Mouse (Mus musculus): Measurements from ENCODE around the gene Kdelr2.

Kdelr2 gene

DNA sequence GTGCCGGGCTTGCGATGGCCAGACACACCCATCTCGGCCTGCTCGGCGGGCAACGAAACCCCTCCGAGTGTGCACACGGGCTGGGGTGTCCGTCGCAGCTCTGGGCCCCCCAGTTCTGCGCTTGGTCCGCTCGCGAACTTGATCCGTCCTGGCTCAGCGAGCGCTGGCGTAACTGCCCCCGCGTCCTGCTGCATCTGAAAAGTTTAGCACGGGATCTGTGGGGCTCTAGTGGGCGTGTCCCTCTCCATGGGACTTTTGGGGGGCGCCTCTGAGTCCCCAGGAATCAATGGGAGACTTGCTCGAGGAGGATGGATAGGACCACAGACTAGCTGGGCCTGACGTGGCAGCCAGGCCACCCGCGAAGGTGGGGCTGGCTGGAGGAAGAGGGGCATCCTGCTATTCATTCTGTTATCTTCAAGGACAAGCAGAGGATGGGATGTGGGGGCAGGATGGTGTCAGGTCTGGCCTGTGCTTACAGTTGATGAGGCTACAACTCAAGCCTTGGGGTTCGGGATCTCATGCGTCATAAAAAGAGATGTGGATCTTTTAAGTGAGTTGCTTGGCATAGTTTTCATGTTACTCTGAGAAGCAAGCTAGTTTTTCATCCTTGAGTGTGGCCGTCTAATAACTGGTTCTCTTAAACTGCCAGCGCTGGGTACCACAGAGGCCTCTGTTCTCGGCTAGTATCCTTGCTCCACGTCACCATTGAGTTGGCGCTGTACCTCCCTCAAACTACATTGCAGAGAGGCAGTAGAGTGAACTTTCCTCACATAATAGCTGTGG is 701 bp downstream of the Kdelr2 start:
- peak; percentile 31 for DNase-seq

- no peak for DNase-seq
Measured at GRCm38 (mm10) chr5:143405200-143405599, 1.6 kb downstream of the Kdelr2 start.

DNA sequence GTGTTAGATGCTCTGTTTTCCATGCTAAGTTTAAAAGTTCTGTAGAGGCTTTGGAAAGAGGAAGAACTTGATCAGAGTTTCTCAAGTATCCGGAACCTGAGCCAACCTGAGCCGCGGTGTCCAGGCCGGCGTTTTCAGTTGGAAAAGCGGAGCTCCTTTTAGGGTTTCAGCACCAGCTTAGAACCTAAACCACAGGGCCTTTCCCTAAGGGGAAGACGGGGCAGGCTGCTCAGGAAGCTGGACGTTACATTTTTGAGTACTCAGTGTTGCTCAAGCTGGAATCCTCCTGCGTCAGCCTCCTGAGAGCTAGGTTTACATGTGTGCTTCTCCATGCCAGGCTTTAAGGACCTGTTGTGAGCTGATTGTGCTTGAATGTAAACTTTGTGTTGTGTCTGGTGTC is 2.9 kb downstream of the Kdelr2 start:
- DNase-seq = no peak

- DNase-seq = no peak
Measured at GRCm38 (mm10) chr5:143409239-143409638, 5.6 kb downstream of the Kdelr2 start.

DNA sequence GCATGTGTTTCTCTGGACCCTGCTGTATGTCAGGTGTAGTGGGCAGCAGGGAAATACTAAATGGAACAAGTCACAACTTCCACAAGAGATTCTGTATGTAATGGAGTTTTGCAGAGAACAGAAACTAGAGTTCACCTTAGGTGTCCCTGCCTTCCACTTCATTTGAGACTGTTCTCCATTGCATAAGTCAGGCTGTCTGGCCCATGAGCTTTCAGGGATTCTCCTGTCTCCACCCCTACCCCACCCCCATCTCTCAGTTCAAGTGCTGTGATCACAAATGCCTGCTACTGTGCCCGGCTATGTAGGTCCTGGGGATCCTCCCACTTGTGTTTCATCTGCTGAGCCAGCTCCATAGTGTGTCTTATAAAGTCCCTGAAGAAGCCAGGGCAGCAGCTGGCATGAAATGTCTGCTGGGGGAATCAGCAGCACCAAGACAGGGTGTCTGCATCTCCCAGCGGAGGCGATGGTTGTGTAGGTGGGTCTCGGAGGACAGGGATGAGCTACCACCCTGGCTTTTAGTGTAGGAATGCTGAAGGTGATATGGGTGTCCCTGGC is 7.3 kb downstream of the Kdelr2 start:
- DNase-seq = no peak

DNA sequence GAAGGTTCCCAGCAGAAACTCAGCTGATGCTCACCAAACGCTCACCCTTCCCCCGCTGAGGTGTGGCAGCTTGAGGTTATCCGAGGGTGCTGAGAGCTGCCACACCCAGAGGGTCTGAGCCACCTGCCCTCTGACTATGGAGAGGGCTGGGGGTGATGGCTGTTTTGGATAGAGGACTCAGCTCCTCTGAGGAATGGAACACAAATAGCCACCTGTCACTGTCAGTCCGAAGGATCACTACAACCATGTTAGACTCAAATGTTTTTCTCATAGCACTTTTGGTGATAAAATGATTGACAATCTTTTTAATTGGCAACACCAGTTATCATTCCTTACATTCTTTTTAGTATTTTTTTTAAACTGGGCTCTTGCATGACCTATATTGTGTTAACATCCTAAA is 17.8 kb downstream of the Kdelr2 start:
- DNase-seq = no peak

- no peak for DNase-seq
Measured at GRCm38 (mm10) chr5:143422990-143423389, 19.4 kb downstream of the Kdelr2 start.

GRCm38 (mm10) chr5:143423899-143424519 is 20.4 kb downstream of the Kdelr2 start:
- peak; percentile 62 for DNase-seq

DNA sequence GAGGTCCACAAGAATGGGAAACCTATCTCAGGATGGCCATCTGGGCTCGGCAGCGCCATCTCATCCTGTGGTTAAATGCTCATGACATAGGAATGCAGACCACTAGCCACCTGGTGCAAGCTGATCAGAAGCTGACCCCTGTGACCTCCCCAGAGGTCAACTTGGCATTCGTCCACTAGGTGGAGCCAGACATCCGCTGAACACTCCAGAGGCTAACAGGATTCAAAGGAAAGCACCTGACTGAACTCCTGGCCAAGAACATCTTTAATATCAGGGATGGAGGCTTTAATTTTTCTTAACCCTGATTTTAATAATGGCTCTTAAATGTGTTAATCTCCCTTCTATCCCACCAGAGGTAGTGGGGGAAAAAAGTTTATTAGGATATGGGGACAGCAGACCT is 30.8 kb downstream of the Kdelr2 start:
- DNase-seq = peak; percentile 38

DNA sequence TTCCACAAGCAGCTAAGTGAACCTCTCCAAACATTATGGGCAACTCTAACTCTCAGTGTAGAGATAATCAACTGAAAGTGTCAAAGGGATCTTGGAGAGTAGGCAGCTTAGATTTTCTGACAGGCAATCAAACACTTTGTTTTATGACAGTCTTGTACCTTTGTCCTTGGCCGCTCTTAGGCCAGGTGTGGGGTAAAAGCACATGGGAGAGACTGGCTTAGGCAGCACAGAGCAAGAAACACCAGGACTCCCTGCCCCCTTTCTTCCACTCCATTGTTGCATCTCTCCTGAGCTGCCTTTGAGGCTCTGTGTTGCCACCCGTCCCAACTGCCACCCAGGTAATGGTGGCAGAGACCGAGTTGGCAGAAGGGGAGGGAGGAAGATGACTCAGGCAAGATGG is 37.7 kb downstream of the Kdelr2 start:
- no peak for DNase-seq

GRCm38 (mm10) chr5:143441753-143442152 is 38.1 kb downstream of the Kdelr2 start:
- no peak for DNase-seq

DNA sequence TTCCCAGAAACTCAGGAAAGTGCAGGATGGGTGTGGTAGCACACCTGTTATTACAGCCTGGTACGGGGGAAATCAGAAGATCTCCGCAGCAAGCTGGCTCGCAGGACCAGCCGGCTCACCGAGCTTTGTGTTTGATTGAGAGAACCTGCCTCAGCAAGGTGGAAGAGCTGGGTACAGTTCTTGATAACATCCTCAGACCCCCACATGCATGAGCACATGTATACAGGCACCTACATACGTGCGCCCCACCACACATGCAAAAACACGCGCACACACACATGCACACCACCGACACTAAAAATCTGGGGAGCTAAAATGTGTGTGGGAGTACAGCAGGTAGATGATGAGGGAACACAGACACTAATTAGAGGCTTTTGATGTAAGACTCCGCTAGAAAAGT is 60.0 kb downstream of the Kdelr2 start:
- DNase-seq = peak; percentile 28

DNA sequence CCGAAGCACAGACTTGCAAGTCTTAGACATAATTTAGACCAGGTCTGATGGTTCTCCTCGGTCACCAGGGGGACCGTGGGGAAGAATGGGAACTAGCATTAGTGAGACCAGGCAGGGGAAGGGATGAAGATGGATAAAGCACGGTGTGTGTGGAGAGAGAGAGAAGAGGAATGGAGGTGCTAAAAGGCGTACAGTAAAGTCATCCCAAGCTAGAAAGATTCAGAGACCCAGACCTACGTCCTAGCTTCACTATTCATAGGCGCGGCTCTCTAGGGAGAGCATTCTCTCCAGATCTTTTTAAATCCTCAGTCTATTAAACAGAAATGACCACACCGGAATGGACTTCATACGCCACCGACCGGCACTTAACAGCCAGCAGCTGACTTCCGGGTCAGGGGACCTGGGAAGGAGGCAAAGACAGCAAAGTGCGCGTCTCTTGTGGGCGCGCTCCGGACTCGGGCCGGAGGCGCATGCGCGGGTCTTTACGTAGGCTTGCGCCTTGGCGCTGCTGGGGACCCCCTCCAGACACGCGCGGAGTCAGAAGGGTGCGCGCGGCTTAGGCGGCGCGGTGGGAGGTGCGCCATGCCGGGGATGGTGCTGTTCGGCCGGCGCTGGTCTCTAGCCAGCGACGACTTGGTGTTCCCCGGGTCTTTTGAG is 60.6 kb downstream of the Kdelr2 start, which contains the start of gene Daglb:
Gene Daglb (plus strand): TSS at position 485 of the 657 bp plus-strand sequence.
- peak; percentile 90 for DNase-seq

GRCm38 (mm10) chr5:143464757-143465118 is 61.1 kb downstream of the Kdelr2 start:
- DNase-seq = no peak

DNA sequence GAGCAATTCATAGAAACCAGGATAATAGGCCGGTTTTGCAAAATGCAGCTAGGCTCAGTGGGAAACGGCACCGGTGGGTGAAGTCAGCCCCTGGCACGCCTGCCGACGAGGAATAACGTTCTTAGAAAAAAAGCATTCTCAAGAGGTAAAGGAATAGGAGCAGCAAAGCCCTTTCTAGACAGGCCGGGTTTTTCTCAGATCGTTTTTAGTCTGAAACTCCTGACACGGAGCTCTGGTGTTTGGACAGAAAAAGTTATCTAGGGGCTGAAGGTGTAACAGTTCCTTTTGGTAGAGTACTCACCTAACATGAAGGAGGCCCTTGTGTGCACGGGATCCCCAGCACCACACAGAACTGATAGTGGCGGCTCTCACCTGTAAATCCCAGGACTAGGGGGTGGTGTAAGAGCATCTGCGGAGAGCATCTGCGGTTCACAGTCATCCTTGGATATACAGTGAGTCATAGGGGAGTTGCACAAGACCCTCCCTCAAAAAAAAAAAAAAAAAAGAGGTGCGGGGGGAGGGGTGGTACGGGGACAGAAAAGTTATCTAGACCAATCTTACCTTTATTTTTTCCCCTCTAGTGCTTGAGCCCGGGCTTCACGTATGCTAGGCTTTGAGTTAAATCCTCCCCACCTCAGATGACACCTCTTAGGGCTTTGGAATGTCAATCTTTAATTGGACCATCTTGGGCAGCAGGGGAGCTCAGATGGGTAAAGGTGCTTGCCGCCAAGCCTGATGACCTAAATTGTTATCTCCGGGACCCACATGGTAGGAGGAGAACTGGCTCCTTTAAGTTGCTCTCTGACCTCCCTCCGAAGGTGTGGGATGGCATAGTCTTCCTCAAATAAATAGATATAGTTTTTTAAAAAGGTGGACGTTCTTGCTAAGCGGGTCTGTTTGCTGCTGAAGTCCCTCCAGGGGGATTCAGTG is 61.8 kb downstream of the Kdelr2 start:
- peak; percentile 22 for DNase-seq

- no peak for DNase-seq
Measured at GRCm38 (mm10) chr5:143466891-143467669, 63.4 kb downstream of the Kdelr2 start.

GRCm38 (mm10) chr5:143467931-143468330 is 64.3 kb downstream of the Kdelr2 start:
- DNase-seq = no peak

DNA sequence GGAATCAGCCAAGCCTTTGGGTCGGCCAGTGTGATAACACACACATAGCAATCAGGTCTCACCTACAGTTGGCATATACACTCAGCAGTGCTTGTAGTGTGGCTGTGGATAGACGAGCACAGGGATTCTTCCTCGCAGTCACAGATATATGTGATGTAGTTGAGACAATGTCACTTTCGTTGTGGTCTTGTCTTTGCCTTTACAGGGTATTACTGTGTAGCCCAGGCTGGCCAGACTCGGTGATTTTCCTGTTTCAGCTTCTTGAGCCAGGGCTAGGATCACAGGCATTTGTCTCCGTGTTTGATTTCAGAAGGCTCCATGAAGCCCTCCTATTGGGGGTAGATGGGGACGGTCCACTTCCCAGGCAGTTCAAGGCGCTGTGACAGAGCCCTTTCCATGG is 66.0 kb downstream of the Kdelr2 start:
- no peak for DNase-seq

DNA sequence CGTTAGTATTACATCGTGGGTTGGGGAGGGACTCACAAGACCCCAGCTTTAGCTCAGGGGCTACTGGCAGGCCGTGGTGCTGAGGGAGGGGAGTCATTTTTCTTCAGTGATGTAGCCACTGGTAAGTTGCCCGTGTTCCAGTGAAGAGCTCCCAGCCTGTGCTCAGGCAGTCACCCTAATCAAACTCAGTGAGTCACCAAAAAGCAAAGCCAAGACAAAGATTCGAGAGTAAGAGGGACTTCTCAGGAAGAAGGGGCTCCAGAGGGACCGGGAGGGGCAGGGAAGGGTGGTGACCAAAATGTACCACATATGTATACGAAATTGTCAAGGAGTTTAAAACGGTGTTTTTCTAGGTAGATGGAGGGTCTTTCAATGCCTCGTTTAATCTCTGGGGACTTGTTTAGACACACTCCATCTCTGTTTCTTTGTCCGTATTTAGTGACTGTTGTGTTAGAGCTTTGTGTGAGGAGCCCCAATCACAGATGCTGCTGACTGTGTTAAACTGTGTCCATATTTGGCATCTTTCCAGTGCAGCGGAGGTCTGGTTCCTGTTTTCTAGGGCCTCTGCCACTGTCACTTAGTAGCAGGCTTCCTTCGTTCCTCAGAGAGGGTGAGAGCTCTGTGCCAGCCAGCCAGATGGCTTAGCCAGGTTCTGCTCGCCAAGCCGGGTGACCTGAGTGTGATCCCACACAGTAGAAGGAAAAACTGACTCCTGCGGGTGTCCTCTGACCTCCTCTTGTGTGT is 67.0 kb downstream of the Kdelr2 start:
- peak; percentile 89 for DNase-seq

GRCm38 (mm10) chr5:143471165-143471546 is 67.5 kb downstream of the Kdelr2 start:
- no peak for DNase-seq

Measured in cerebellum, adult 9-10 months (tissue).